Mouse (Mus musculus) right cerebral cortex, postnatal 36 days (tissue): ENCODE measurements around the gene Vps36.

Source experiments
- DNase-seq, 2 experiments: peaks; one replicate each; pipeline ENCODE4 v3.0.0; 2022; ENCODE audit warnings: low spot score in 2 of 2, mixed read lengths in 1 of 2

The Vps36 gene

GRCm38 (mm10) chr8:22209012-22209411 is 16.4 kb downstream of the Vps36 start:
- DNase-seq: no peak

GRCm38 (mm10) chr8:22214826-22215225 is 22.2 kb downstream of the Vps36 start:
- DNase-seq: no peak

- no peak for DNase-seq
These were observed 33.8 kb downstream of the Vps36 start for GRCm38 (mm10) chr8:22226361-22226760.

GRCm38 (mm10) chr8:22227061-22227877 is 34.7 kb downstream of the Vps36 start, which contains the start of gene Thsd1:
Gene Thsd1, plus strand, starts transcription at chr8:22227313.
- DNase-seq: no peak

GRCm38 (mm10) chr8:22228621-22229020 is 36.0 kb downstream of the Vps36 start:
- DNase-seq: no peak

- no peak for DNase-seq
These were observed 50.4 kb downstream of the Vps36 start for GRCm38 (mm10) chr8:22242986-22243385.

GRCm38 (mm10) chr8:22245663-22246062 is 53.1 kb downstream of the Vps36 start:
- DNase-seq: no peak

- DNase-seq: no peak
These were observed 55.3 kb downstream of the Vps36 start for GRCm38 (mm10) chr8:22247956-22248355.

- DNase-seq: no peak
These were observed 56.5 kb downstream of the Vps36 start for GRCm38 (mm10) chr8:22249080-22249479.

- no peak for DNase-seq
These were observed 66.4 kb downstream of the Vps36 start for GRCm38 (mm10) chr8:22258946-22259450.

- no peak for DNase-seq
These were observed 66.9 kb downstream of the Vps36 start for GRCm38 (mm10) chr8:22259531-22259930.

- no peak for DNase-seq
These were observed 67.6 kb downstream of the Vps36 start for GRCm38 (mm10) chr8:22260091-22260722.

GRCm38 (mm10) chr8:22262267-22262666 is 69.7 kb downstream of the Vps36 start:
- no peak for DNase-seq

- no peak for DNase-seq
These were observed 71.7 kb downstream of the Vps36 start for GRCm38 (mm10) chr8:22264292-22264691.

GRCm38 (mm10) chr8:22264787-22265186 is 72.2 kb downstream of the Vps36 start:
- no peak for DNase-seq

GRCm38 (mm10) chr8:22265194-22265593 is 72.6 kb downstream of the Vps36 start:
- DNase-seq: no peak

GRCm38 (mm10) chr8:22266809-22267208 is 74.2 kb downstream of the Vps36 start:
- DNase-seq: no peak
